Mouse (Mus musculus) ES-Bruce4 (cell line): Measurements from ENCODE around the gene Tbc1d14. TPM values are rescaled to one million over a fixed set of nuclear protein-coding genes. Genes with fewer than 3 reads are reported as not detected.

ENCODE experiments used
- H3K27ac ChIP-seq: 2 replicates; pipeline ENCODE4 v1.5.1; 2012; ENCODE audit warnings: low read length, inconsistent platforms; ENCODE audit not compliant: insufficient read depth
- H3K27me3 ChIP-seq: 2 replicates; pipeline ENCODE4 v1.6.1; 2012; ENCODE audit warnings: mild to moderate bottlenecking, low read length, inconsistent platforms; ENCODE audit not compliant: control insufficient read depth, poor library complexity, insufficient read depth, severe bottlenecking
- H3K36me3 ChIP-seq: 2 replicates; pipeline ENCODE4 v1.6.1; 2012; ENCODE audit warnings: inconsistent platforms, mild to moderate bottlenecking, low read length, moderate library complexity; ENCODE audit not compliant: control insufficient read depth, poor library complexity, insufficient read depth, severe bottlenecking
- H3K4me1 ChIP-seq: one replicate; pipeline ENCODE4 v1.8.1; 2011; ENCODE audit warnings: low read length; ENCODE audit not compliant: control insufficient read depth, insufficient read depth
- H3K4me3 ChIP-seq: 2 replicates; pipeline ENCODE4 v1.5.1; 2011; ENCODE audit warnings: low read depth, mild to moderate bottlenecking, low read length
- H3K9ac ChIP-seq: 2 replicates; pipeline ENCODE4 v1.6.1; 2012; ENCODE audit warnings: low read depth, mild to moderate bottlenecking, inconsistent platforms; ENCODE audit not compliant: poor library complexity, severe bottlenecking
- H3K9me3 ChIP-seq: replicated peaks from 2 replicates; pipeline ENCODE4 v1.6.1; 2012; ENCODE audit warnings: mild to moderate bottlenecking, low read length, inconsistent platforms; ENCODE audit not compliant: control insufficient read depth, poor library complexity, insufficient read depth, severe bottlenecking
- CTCF ChIP-seq: IDR thresholded peaks from one replicate; pipeline ENCODE4 v1.8.1; 2011; ENCODE audit warnings: low read depth, low read length
- EP300 ChIP-seq: IDR thresholded peaks from 2 replicates; pipeline ENCODE4 v1.6.1; 2011; ENCODE audit warnings: low read depth, low read length; ENCODE audit not compliant: insufficient read depth
- POLR2A ChIP-seq: IDR thresholded peaks from one replicate; pipeline ENCODE4 v1.8.1; 2011; ENCODE audit warnings: low read length; ENCODE audit not compliant: insufficient read depth
- polyA plus RNA-seq: library from polyadenylated mRNA; stranded (reverse); fragments of >200 nt; gene quantifications from 2 replicates; pipeline ENCODE4 v1.2.4, GENCODE M21; 2011; ENCODE audit warnings: low read depth; ENCODE audit not compliant: missing spikeins, insufficient read depth, insufficient read length

The Tbc1d14 gene
- polyA plus RNA-seq, 1 experiment, result 28.8 TPM

GRCm38 (mm10) chr5:36556289-36556688 is 36.8 kb downstream of the Tbc1d14 start:
- Histone ChIP-seq H3K27ac (no peak overlapping the region), H3K9me3 (no peaks in the 10 kb centered on the region), H3K36me3 (no peaks in the 10 kb centered on the region), H3K4me3 (no peak overlapping the region), H3K4me1 (peaks cover 11% of the 10 kb centered on the region), H3K27me3 (no peaks in the 10 kb centered on the region), H3K9ac (no peak overlapping the region)
- no peak for TF ChIP-seq POLR2A
- no peak for TF ChIP-seq CTCF
- TF ChIP-seq EP300, result no peak

- H3K9ac ChIP-seq, result no peak overlapping the region
Observed at GRCm38 (mm10) chr5:36554496-36554895, 38.6 kb downstream of the Tbc1d14 start.

GRCm38 (mm10) chr5:36553886-36554285 is 39.2 kb downstream of the Tbc1d14 start:
- no peaks in the 10 kb centered on the region for H3K9me3 ChIP-seq
- TF ChIP-seq POLR2A (no peak), EP300 (no peak), CTCF (no peak)
- no peak overlapping the region for H3K4me3 ChIP-seq
- H3K9ac ChIP-seq, result no peak overlapping the region
- H3K4me1 ChIP-seq, result peaks cover 13% of the 10 kb centered on the region
- H3K27me3 ChIP-seq, result no peaks in the 10 kb centered on the region
- no peaks in the 10 kb centered on the region for H3K36me3 ChIP-seq
- no peak overlapping the region for H3K27ac ChIP-seq

More at GRCm38 (mm10) chr5:36554496-36554895, 38.6 kb downstream of the Tbc1d14 start:
- H3K4me3 ChIP-seq, result no peak overlapping the region
- TF ChIP-seq CTCF (no peak), POLR2A (no peak), EP300 (no peak)
- H3K9me3 ChIP-seq, result no peaks in the 10 kb centered on the region
- no peaks in the 10 kb centered on the region for H3K36me3 ChIP-seq
- no peak overlapping the region for H3K27ac ChIP-seq
- H3K27me3 ChIP-seq, result no peaks in the 10 kb centered on the region
- H3K4me1 ChIP-seq, result peaks cover 13% of the 10 kb centered on the region

DNA sequence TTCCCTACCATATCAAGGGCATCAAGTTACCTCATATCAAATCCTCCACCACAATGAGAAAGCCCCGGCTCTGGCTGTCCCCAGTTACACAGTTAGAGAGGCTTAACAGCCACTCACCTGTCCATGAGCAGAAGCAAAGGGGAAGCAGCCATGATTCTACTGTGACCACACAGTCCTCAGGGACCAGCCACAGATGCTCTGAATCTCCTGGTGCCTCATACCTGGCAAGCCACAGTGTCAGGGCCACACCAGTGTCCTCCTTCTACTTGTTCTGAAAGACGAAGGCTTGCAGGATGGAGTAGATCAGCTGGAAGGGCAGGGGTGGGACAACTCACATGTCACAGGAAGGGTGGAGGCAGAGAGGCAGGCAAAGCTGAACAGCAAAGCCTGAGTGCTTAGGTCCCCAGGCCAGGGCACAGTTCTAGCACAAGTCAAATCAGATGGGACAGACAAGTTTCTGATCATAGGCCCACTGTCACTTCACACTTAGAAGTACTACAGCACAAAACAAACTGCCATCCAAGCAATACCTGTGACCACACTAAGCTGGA is 39.9 kb downstream of the Tbc1d14 start:
- TF ChIP-seq POLR2A, result no peak
- TF ChIP-seq CTCF, result no peak
- TF ChIP-seq EP300, result no peak
- Histone ChIP-seq H3K9me3 (no peaks in the 10 kb centered on the region), H3K9ac (no peak overlapping the region), H3K36me3 (no peaks in the 10 kb centered on the region), H3K27ac (no peak overlapping the region), H3K4me3 (no peak overlapping the region), H3K27me3 (no peaks in the 10 kb centered on the region), H3K4me1 (peaks cover 13% of the 10 kb centered on the region)

- H3K9me3 ChIP-seq, result no peaks in the 10 kb centered on the region
- H3K4me3 ChIP-seq, result no peak overlapping the region
- peaks cover 14% of the 10 kb centered on the region for H3K4me1 ChIP-seq
- H3K9ac ChIP-seq, result no peak overlapping the region
- TF ChIP-seq POLR2A (no peak), CTCF (no peak), EP300 (no peak)
- H3K36me3 ChIP-seq, result no peaks in the 10 kb centered on the region
- no peaks in the 10 kb centered on the region for H3K27me3 ChIP-seq
- H3K27ac ChIP-seq, result no peak overlapping the region
Observed at GRCm38 (mm10) chr5:36552391-36552790, 40.7 kb downstream of the Tbc1d14 start.

GRCm38 (mm10) chr5:36549243-36549642 is 43.8 kb downstream of the Tbc1d14 start:
- H3K4me3 ChIP-seq, result no peak overlapping the region
- H3K27ac ChIP-seq, result no peak overlapping the region
- TF ChIP-seq EP300 (no peak), POLR2A (no peak), CTCF (no peak)
- no peaks in the 10 kb centered on the region for H3K9me3 ChIP-seq
- H3K4me1 ChIP-seq, result peaks cover 9% of the 10 kb centered on the region
- H3K36me3 ChIP-seq, result no peaks in the 10 kb centered on the region
- no peak overlapping the region for H3K9ac ChIP-seq
- no peaks in the 10 kb centered on the region for H3K27me3 ChIP-seq
